Mouse (Mus musculus) stomach, embryonic 14.5 days (tissue): Measurements from ENCODE around the gene Il12rb1. TPM values are rescaled to one million over a fixed set of nuclear protein-coding genes. Genes with fewer than 3 reads are reported as not detected.
A peak's percentile ranks its signal among the peaks of the same experiment; 100 is the strongest.

ENCODE experiments used
- ATAC-seq: fragments of 200-750 bp; cut with Nextera tagmentation; 2 replicates; pipeline ENCODE4 v1.8.0; 2017; ENCODE audit warnings: low read depth, moderate TSS enrichment; ENCODE audit not compliant: insufficient number of reproducible peaks, insufficient read depth, low FRiP score
- H3K27ac ChIP-seq: fragments of 300-500 bp; sonication (generic); 2 replicates; pipeline ENCODE4 v1.5.1; 2014; ENCODE audit warnings: mild to moderate bottlenecking, low read length, moderate library complexity, mixed read lengths
- H3K27me3 ChIP-seq: fragments of 300-500 bp; sonication (generic); 2 replicates; pipeline ENCODE4 v1.6.1; 2014; ENCODE audit warnings: low read length, control low read depth, mixed read lengths; ENCODE audit not compliant: control insufficient read depth, insufficient read depth
- H3K36me3 ChIP-seq: fragments of 300-500 bp; sonication (generic); 2 replicates; pipeline ENCODE4 v1.6.1; 2014; ENCODE audit warnings: mild to moderate bottlenecking, control low read depth, low read length, moderate library complexity, mixed read lengths; ENCODE audit not compliant: control insufficient read depth, insufficient read depth
- H3K4me1 ChIP-seq: fragments of 300-500 bp; sonication (generic); 2 replicates; pipeline ENCODE4 v1.6.1; 2014; ENCODE audit warnings: low read length, control low read depth, mixed read lengths; ENCODE audit not compliant: control insufficient read depth, insufficient read depth
- H3K4me2 ChIP-seq: fragments of 300-500 bp; sonication (generic); replicated peaks from 2 replicates; pipeline ENCODE4 v1.6.1; 2014; ENCODE audit warnings: low read depth, low read length, control low read depth
- H3K4me3 ChIP-seq: fragments of 300-500 bp; sonication (generic); 2 replicates; pipeline ENCODE4 v1.5.1; 2014; ENCODE audit warnings: low read depth, low read length, control low read depth
- H3K9ac ChIP-seq: fragments of 300-500 bp; sonication (generic); replicated peaks from 2 replicates; pipeline ENCODE4 v1.6.1; 2014; ENCODE audit warnings: low read depth, mild to moderate bottlenecking, control low read depth, low read length, moderate library complexity, mixed read lengths
- H3K9me3 ChIP-seq: fragments of 300-500 bp; sonication (generic); 2 replicates; pipeline ENCODE4 v1.6.1; 2016; ENCODE audit warnings: low read depth, low read length, control low read depth; ENCODE audit not compliant: control insufficient read depth
- WGBS: fragments of 180-500 bp; shearing (Covaris S2); extraction: QIAGEN DNeasy Blood & Tissue Kit; methylation state at CpG from one replicate; pipeline ENCODE4 v1.1.7; 2014; 5-methylcytosine and 5-hydroxymethylcytosine counted together
- polyA plus RNA-seq: library from polyadenylated mRNA; unstranded; fragments of >200 nt; fragmentation: Nextera tagmentation; extraction: Ambion mirVana; gene quantifications from 2 replicates; pipeline ENCODE4 v1.2.1, GENCODE M21; 2014

The Il12rb1 gene
- polyA plus RNA-seq, 1 experiment from 2014 or later = not detected

GRCm38 (mm10) chr8:70804481-70805206, 3.6 kb upstream of the Il12rb1 start, which contains the start of gene Mast3:
Gene Mast3, minus strand, starts transcription at chr8:70805054.
- ATAC-seq = peak; percentile 87
- 1% methylated on average over 45 of the region's 45 CpGs for WGBS
- Histone ChIP-seq H3K9me3 (no peaks in the 10 kb centered on the region), H3K4me2 (peak within 1 kb of the TSS; percentile 96), H3K27me3 (peaks cover 12% of the 10 kb centered on the region; the same call in 1 of the 2 replicates), H3K4me3 (peak within 1 kb of the TSS; percentile 44), H3K9ac (no peak within 1 kb of the TSS), H3K36me3 (no peaks in the 10 kb centered on the region), H3K27ac (no peak within 1 kb of the TSS), H3K4me1 (peaks cover 11% of the 10 kb centered on the region)

- Histone ChIP-seq H3K4me1 (peaks cover 11% of the 10 kb centered on the region), H3K36me3 (no peaks in the 10 kb centered on the region), H3K9me3 (no peaks in the 10 kb centered on the region), H3K4me3 (no peak overlapping the region), H3K27ac (no peak overlapping the region), H3K4me2 (no peak overlapping the region), H3K27me3 (0 out of 2 replicates have a peak, but pooled peaks cover 8% of the 10 kb centered on the region), H3K9ac (no peak overlapping the region)
- no peak for ATAC-seq
- 74% methylated on average over 4 of the region's 4 CpGs for WGBS
These were observed 1.7 kb upstream of the Il12rb1 start for GRCm38 (mm10) chr8:70806541-70806940.

- H3K27ac ChIP-seq = no peak overlapping the region
- WGBS = 67% methylated on average over 1 of the region's 1 CpGs
- 0 out of 2 replicates have a peak, but pooled peaks cover 8% of the 10 kb centered on the region for H3K27me3 ChIP-seq
- H3K36me3 ChIP-seq = no peaks in the 10 kb centered on the region
- no peak overlapping the region for H3K9ac ChIP-seq
- H3K9me3 ChIP-seq = no peaks in the 10 kb centered on the region
- no peak for ATAC-seq
- H3K4me2 ChIP-seq = no peak overlapping the region
- peaks cover 11% of the 10 kb centered on the region for H3K4me1 ChIP-seq
- no peak overlapping the region for H3K4me3 ChIP-seq
These were observed 945 bp upstream of the Il12rb1 start for GRCm38 (mm10) chr8:70807304-70807703.

GRCm38 (mm10) chr8:70808955-70809701, 879 bp downstream of the Il12rb1 start:
- no peak for ATAC-seq

GRCm38 (mm10) chr8:70810962-70811680, 2.9 kb downstream of the Il12rb1 start:
- Histone ChIP-seq H3K4me1 (no peaks in the 10 kb centered on the region), H3K27ac (no peak overlapping the region), H3K27me3 (0 out of 2 replicates have a peak, but pooled peaks cover 3% of the 10 kb centered on the region), H3K36me3 (no peaks in the 10 kb centered on the region), H3K4me3 (no peak overlapping the region), H3K9me3 (no peaks in the 10 kb centered on the region), H3K9ac (no peak overlapping the region), H3K4me2 (no peak overlapping the region)
- no peak for ATAC-seq
- 77% methylated on average over 20 of the region's 20 CpGs for WGBS

More at GRCm38 (mm10) chr8:70808955-70809701, 879 bp downstream of the Il12rb1 start:
- Histone ChIP-seq H3K4me3 (no peak overlapping the region), H3K4me1 (peaks cover 5% of the 10 kb centered on the region), H3K27me3 (no peaks in the 10 kb centered on the region), H3K27ac (no peak overlapping the region), H3K9me3 (no peaks in the 10 kb centered on the region), H3K9ac (no peak overlapping the region), H3K4me2 (no peak overlapping the region), H3K36me3 (no peaks in the 10 kb centered on the region)
- WGBS = 72% methylated on average over 8 of the region's 8 CpGs

GRCm38 (mm10) chr8:70812055-70812454, 3.8 kb downstream of the Il12rb1 start:
- no peak overlapping the region for H3K4me2 ChIP-seq
- H3K9ac ChIP-seq = no peak overlapping the region
- WGBS = 50% methylated on average over 4 of the region's 4 CpGs
- H3K4me3 ChIP-seq = no peak overlapping the region
- H3K27me3 ChIP-seq = 0 out of 2 replicates have a peak, but pooled peaks cover 9% of the 10 kb centered on the region
- no peaks in the 10 kb centered on the region for H3K4me1 ChIP-seq
- no peaks in the 10 kb centered on the region for H3K9me3 ChIP-seq
- no peak overlapping the region for H3K27ac ChIP-seq
- ATAC-seq = no peak
- no peaks in the 10 kb centered on the region for H3K36me3 ChIP-seq

GRCm38 (mm10) chr8:70812885-70813284, 4.6 kb downstream of the Il12rb1 start:
- H3K9me3 ChIP-seq = no peaks in the 10 kb centered on the region
- no peaks in the 10 kb centered on the region for H3K36me3 ChIP-seq
- WGBS = 50% methylated on average over 4 of the region's 4 CpGs
- 0 out of 2 replicates have a peak, but pooled peaks cover 9% of the 10 kb centered on the region for H3K27me3 ChIP-seq
- no peaks in the 10 kb centered on the region for H3K4me1 ChIP-seq
- H3K9ac ChIP-seq = no peak overlapping the region
- ATAC-seq = no peak
- no peak overlapping the region for H3K27ac ChIP-seq
- no peak overlapping the region for H3K4me2 ChIP-seq
- H3K4me3 ChIP-seq = no peak overlapping the region

- Histone ChIP-seq H3K9me3 (0 out of 2 replicates have a peak, but pooled peaks cover 2% of the 10 kb centered on the region), H3K9ac (no peak overlapping the region), H3K4me1 (peaks cover 4% of the 10 kb centered on the region; the same call in 1 of the 2 replicates), H3K4me2 (peak overlapping the region; percentile 32), H3K27me3 (0 out of 2 replicates have a peak, but pooled peaks cover 9% of the 10 kb centered on the region), H3K36me3 (no peaks in the 10 kb centered on the region), H3K27ac (no peak overlapping the region), H3K4me3 (no peak overlapping the region; the same call in 1 of the 2 replicates)
- WGBS = 7% methylated on average over 30 of the region's 30 CpGs
- peak; percentile 70 for ATAC-seq
These were observed 8.4 kb downstream of the Il12rb1 start for GRCm38 (mm10) chr8:70816679-70817078.
